Mouse (Mus musculus): ENCODE data around the gene Kcnc2. TPM values are rescaled to one million over a fixed set of nuclear protein-coding genes. Genes with fewer than 3 reads are reported as not detected.
A peak's percentile ranks its signal among the peaks of the same experiment; 100 is the strongest.
"Not testable (repeated sequence)": the region's sequence is repeated elsewhere in the genome, so short reads cannot be mapped to it uniquely, and the experiment has no call there.

The Kcnc2 gene
- polyA plus RNA-seq (2016; fragmentation: Nextera tagmentation; extraction: Ambion mirVana) = 0.07 TPM in 1 of 2 replicates, not detected in the other

DNA sequence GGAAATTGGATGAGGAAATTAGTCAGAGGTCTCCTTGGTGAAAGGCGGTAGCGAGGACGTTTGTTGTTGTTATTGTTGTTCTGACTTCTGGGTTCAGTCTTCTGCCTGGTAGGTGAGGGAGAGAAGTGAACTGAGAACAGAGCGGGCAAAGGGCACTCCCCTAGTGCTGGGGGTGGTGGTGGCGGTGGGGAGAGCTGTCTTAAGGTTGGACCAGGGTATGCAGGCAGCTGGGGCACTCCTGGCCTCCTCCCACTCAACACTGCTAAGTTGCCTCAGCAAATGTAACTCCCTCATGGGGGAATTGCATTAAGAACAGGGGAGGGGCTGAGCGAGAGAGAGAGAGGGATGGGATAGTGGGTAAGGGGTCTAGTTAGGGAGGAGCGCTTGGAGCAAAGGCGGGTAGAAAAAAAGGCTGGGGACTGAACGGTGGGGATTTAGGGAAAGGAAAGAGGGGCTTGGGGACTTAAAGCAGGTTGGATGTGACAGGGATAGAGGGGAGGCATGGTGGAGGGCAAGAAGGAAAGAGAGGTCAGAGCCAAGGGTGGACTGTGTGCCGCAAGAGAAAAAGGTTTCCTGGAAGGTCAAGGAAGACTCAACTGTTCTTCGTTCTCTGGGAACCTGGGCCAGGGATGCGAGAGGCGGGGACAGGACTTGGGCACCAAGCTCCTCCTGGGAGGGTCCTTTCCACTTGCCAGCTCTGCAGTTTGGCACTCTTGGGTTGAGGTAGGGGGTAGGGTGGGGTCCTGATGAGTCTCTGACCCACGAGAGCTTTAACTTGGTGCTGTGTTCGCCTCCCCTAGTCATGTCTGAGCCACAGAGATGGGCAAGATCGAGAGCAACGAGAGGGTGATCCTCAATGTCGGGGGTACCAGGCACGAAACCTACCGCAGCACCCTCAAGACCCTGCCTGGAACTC lies at the start of gene Kcnc2:
TSS of gene Kcnc2 (plus strand) at position 235 of the 916 bp plus-strand sequence.
- Histone ChIP-seq H3K9me3 (replicated peaks) (no peaks in the 10 kb centered on the region), H3K27me3 (replicated peaks) (peaks cover 52% of the 10 kb centered on the region), H3K4me1 (no peaks in the 10 kb centered on the region), H3K4me3 (peak within 1 kb of the TSS; percentile 35), H3K36me3 (no peaks in the 10 kb centered on the region), H3K27ac (no peak within 1 kb of the TSS), H3K9ac (no peak within 1 kb of the TSS), H3K4me2 (peak within 1 kb of the TSS; percentile 62)
- peak; percentile 35; the same call in 1 of the 2 replicates for ATAC-seq
- WGBS (ENCODE audit: insufficient replicate concordance) = 4% methylated on average over 20 of the region's 20 CpGs

DNA sequence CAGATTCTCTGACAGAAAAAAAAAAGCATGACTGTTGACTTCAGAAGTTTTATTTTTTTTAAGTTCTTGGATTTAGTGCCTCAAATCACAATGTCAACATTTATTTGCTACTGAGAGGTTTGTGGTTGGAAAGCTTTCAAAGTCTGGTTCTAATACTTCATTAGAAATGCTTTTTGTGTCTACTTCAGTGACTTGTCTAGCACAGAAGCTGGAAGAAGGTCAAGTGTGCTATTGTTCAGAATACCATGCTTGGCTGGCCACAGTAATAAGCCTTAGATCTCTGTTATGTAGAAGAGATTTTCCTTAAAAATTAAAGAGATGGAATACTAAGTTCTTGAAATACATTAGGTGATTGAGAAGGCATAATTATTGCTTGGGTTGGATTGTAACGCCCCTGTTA lies 43.8 kb upstream of the Kcnc2 start:
- no peaks in the 10 kb centered on the region for H3K27me3 ChIP-seq (replicated peaks)
- no peak overlapping the region for H3K4me2 ChIP-seq
- WGBS (ENCODE audit: insufficient replicate concordance) = 42% methylated on average over 1 of the region's 1 CpGs
- H3K9ac ChIP-seq = no peak overlapping the region
- H3K36me3 ChIP-seq = no peaks in the 10 kb centered on the region
- no peaks in the 10 kb centered on the region for H3K9me3 ChIP-seq (replicated peaks)
- no peak for ATAC-seq
- H3K4me3 ChIP-seq = no peak overlapping the region
- H3K27ac ChIP-seq = no peak overlapping the region
- H3K4me1 ChIP-seq = no peaks in the 10 kb centered on the region

DNA sequence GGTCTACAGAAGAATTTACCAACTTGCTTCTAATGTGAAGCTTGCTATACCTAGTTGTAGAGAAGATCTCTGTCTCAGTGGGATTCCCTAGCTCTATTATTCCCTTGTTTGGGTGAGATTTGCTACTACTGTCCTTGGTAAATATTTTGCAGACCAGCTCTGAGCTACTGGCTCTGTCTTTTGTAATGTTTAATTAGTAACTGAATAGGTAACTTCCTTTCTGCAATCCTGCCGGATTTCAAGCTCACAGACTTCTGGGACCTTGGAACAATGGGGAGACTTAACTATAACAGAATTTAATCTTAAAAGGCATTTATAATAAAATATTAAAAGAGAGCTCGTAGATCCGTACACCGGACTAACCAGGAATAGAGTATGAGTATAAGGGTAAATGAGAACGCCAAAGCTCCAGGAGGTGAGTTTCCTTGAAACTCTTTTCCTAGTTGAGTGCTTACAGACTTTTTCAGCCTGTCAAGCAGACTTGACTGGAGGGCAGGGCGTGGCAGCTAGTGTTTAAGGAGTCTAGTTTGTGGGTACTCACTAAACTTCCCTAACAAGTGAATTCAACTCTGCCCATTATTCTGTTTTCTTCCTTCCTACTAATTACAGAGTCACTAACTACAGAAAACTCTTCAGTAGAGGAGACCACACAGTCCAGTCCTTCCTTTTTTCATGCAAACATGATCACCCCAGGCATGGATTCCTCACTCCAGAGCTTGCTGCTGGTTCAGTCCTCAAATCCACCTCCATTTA lies 41.7 kb upstream of the Kcnc2 start:
- H3K27ac ChIP-seq; H3K36me3 ChIP-seq; H3K9ac ChIP-seq; ATAC-seq; H3K27me3 ChIP-seq (replicated peaks); H3K4me3 ChIP-seq; H3K9me3 ChIP-seq (replicated peaks); H3K4me1 ChIP-seq; H3K4me2 ChIP-seq: not testable (repeated sequence)
- WGBS (ENCODE audit: insufficient replicate concordance) = 56% methylated on average over 6 of the region's 6 CpGs

DNA sequence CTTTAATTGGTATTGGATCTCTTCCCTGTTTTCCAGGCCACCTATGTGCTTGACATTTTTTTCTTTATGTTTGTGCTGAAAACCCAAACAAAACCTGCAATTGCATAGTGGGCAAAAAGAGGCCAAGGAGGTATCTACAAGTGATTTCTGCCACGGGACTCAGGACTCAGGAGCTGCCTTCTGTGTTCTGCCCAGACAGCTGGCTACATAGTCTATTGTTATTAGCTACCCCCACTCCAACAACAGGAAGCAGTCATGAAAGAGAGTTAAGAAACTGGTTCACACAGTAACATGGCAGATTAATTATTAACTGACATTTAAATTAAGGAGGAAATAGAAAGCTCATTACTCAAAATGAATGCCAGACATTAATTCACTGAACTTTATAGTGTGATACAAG lies 38.2 kb upstream of the Kcnc2 start:
- H3K27me3 ChIP-seq (replicated peaks); H3K9ac ChIP-seq: not testable (repeated sequence)
- WGBS (ENCODE audit: insufficient replicate concordance) = 21% methylated on average over 1 of the region's 1 CpGs

DNA sequence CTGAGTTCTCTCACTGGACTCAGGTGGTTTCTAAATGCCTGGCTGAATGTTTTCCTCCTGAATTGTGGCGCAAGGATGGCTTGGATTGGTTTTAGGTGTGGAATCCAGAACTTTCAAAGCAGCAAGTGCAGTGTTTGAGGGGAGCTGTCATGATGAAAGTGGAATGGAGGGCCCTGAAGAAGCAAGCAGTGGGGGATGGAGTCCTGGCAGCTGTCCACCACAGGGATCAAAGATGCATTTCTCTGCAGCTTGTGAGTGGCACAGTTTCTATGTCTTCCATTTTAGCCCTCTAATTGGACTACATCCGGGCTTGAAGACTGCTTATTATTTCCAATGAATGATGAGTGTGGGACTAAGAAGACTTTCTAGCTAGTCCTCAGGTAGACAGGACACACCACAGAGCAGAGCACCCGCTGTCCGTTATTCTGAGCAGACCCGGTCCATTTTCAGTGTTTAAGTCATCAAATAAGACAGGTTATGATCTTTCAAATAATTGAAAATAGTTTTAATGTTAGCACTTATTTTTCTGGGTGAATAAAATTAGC lies 35.5 kb upstream of the Kcnc2 start:
- not testable (repeated sequence) for H3K36me3 ChIP-seq; H3K27me3 ChIP-seq (replicated peaks); ATAC-seq; H3K4me2 ChIP-seq; H3K4me3 ChIP-seq; H3K9me3 ChIP-seq (replicated peaks); H3K4me1 ChIP-seq; H3K27ac ChIP-seq; H3K9ac ChIP-seq
- 75% methylated on average over 5 of the region's 5 CpGs for WGBS (ENCODE audit: insufficient replicate concordance)

More for the DNA sequence above, 38.2 kb upstream of the Kcnc2 start:
- not testable (repeated sequence) for H3K4me2 ChIP-seq; H3K4me3 ChIP-seq; H3K9me3 ChIP-seq (replicated peaks); H3K27ac ChIP-seq; ATAC-seq; H3K4me1 ChIP-seq; H3K36me3 ChIP-seq

DNA sequence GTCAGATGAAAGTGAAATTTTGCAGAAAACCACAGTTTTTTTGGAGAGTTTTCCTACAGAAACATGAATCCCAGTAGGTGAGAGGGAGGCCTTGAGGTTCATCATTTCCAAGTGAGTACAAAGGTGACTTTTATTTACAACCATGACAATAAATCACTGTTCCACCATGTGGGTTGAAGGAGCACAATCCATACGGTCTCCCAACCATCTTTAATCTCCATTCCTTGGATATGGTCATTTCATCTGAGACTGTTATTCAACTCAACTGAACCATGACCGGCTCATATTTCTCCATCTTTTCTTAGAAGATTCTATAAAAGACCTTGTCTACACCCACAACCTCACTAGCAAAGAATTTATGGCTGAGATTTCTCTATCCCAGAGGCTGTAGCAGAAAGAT lies 22.6 kb upstream of the Kcnc2 start:
- Histone ChIP-seq H3K4me2 (no peak overlapping the region), H3K27me3 (replicated peaks) (no peaks in the 10 kb centered on the region), H3K9me3 (replicated peaks) (no peaks in the 10 kb centered on the region), H3K27ac (no peak overlapping the region), H3K36me3 (no peaks in the 10 kb centered on the region), H3K9ac (no peak overlapping the region), H3K4me3 (no peak overlapping the region), H3K4me1 (no peaks in the 10 kb centered on the region)
- no peak for ATAC-seq
- WGBS (ENCODE audit: insufficient replicate concordance) = 67% methylated on average over 2 of the region's 2 CpGs

DNA sequence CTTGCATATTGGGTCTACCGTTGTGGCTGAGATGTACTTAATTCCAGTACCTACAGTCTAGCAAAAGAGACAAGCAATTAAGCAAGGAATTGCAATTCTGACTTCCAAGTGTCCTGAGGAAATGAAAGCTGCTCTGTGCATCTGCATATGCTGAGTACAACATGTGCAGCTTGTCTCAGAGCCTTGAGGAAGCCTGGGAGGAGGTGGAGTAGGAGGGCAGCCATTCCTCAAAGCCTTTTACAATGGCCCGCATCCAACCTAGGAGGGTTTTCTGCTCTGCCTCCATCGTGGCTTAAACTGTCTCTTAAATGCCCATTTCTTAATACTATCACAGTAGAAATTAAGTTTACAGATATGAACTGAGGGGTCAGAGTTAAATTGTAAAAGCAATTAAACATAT lies 7.5 kb upstream of the Kcnc2 start:
- H3K27ac ChIP-seq = no peak overlapping the region
- no peak for ATAC-seq
- H3K4me3 ChIP-seq = no peak overlapping the region
- H3K27me3 ChIP-seq (replicated peaks) = no peaks in the 10 kb centered on the region; the same call in 1 of the 2 replicates
- no peaks in the 10 kb centered on the region for H3K4me1 ChIP-seq
- no peaks in the 10 kb centered on the region for H3K36me3 ChIP-seq
- H3K9ac ChIP-seq = no peak overlapping the region
- no peak overlapping the region for H3K4me2 ChIP-seq
- no peaks in the 10 kb centered on the region for H3K9me3 ChIP-seq (replicated peaks)
- 72% methylated on average over 3 of the region's 3 CpGs for WGBS (ENCODE audit: insufficient replicate concordance)

DNA sequence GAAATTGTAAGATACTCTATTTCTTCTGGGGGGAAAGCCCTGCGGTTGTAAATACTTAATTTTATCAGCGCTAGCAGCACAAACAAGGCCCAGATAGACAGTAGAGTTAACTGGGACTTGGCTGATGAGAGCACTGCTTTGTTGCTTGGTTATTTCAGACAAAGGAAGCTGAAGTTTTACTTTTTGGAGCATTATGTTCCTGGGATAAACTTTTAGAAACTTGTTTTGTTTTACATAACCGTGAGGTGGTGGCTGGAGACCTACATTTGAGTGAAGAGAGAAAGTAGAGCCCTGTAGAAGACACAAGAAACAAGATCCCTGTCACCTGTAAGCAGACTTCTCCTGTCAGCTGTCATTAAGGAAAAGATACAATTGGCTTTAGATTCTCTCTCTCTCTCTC lies 1.4 kb upstream of the Kcnc2 start:
- H3K27me3 ChIP-seq (replicated peaks) = peaks cover 52% of the 10 kb centered on the region
- H3K4me3 ChIP-seq = no peak overlapping the region
- H3K36me3 ChIP-seq = no peaks in the 10 kb centered on the region
- H3K4me1 ChIP-seq = no peaks in the 10 kb centered on the region
- ATAC-seq = no peak
- no peak overlapping the region; the same call in 1 of the 2 replicates for H3K4me2 ChIP-seq
- H3K9ac ChIP-seq = no peak overlapping the region
- WGBS (ENCODE audit: insufficient replicate concordance) = 57% methylated on average over 3 of the region's 3 CpGs
- no peak overlapping the region for H3K27ac ChIP-seq
- H3K9me3 ChIP-seq (replicated peaks) = no peaks in the 10 kb centered on the region

DNA sequence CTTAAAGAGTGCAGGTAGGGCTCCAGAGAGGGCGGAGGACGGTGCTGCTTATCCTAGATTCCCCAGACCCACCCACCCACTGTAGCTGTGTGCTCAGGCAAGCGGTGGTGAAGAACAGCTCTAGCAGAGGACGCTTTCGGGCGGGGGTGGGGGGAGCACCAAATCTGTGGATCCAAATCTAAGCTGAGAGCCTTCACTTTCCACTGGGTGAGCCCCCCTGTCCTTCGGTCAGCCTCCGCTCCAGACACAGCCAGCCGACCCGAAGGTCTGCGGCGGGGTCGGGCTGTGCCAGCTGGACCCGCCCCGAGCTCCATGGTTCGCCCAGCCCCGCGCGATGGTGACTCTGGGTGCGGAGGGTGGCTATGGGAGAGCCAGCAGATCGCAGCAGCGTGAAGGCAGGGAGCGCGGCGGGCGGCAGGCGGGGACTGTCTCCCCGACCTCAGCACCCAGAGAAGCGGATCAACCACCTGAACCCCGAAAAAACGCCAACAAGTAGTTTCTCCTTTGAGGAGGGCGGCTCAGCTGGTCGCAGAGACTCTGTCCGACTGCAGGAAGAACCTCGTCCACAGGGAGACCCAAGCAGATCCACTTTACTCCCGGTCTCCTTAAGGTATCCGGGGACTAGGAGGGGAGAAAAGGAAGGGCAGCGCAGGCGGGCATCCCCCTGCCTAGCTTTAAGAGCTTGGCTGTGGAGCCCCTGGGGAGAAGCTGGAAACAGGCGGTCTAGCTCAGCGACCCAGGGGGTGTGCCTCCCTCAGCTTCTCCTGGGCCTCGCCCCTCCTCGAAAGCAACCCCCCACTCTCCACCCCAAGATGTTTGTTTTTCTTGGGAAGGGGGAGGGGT lies 761 bp upstream of the Kcnc2 start:
- WGBS (ENCODE audit: insufficient replicate concordance) = 1% methylated on average over 43 of the region's 43 CpGs
- peak overlapping the region; percentile 62 for H3K4me2 ChIP-seq
- H3K36me3 ChIP-seq = no peaks in the 10 kb centered on the region
- no peak overlapping the region for H3K9ac ChIP-seq
- H3K9me3 ChIP-seq (replicated peaks) = no peaks in the 10 kb centered on the region
- no peak for ATAC-seq
- H3K27ac ChIP-seq = no peak overlapping the region
- peak overlapping the region; percentile 35 for H3K4me3 ChIP-seq
- H3K4me1 ChIP-seq = no peaks in the 10 kb centered on the region
- H3K27me3 ChIP-seq (replicated peaks) = peaks cover 52% of the 10 kb centered on the region

DNA sequence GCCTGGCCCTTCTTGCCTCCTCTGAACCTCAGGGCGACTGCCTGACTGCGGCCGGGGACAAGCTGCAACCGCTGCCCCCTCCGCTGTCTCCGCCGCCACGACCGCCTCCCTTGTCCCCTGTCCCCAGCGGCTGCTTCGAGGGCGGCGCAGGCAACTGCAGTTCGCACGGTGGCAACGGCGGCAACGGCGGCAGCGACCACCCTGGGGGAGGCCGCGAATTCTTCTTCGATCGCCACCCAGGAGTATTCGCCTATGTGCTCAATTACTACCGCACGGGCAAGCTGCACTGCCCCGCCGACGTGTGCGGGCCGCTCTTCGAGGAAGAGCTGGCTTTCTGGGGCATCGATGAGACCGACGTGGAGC lies 863 bp downstream of the Kcnc2 start:
- no peaks in the 10 kb centered on the region for H3K9me3 ChIP-seq (replicated peaks)
- H3K9ac ChIP-seq = no peak overlapping the region
- H3K36me3 ChIP-seq = no peaks in the 10 kb centered on the region
- peak overlapping the region; percentile 27 for H3K4me3 ChIP-seq
- H3K27me3 ChIP-seq (replicated peaks) = peaks cover 52% of the 10 kb centered on the region
- no peak overlapping the region for H3K27ac ChIP-seq
- H3K4me2 ChIP-seq = peak overlapping the region; percentile 62
- no peaks in the 10 kb centered on the region for H3K4me1 ChIP-seq
- WGBS (ENCODE audit: insufficient replicate concordance) = 3% methylated on average over 36 of the region's 36 CpGs
- no peak for ATAC-seq

DNA sequence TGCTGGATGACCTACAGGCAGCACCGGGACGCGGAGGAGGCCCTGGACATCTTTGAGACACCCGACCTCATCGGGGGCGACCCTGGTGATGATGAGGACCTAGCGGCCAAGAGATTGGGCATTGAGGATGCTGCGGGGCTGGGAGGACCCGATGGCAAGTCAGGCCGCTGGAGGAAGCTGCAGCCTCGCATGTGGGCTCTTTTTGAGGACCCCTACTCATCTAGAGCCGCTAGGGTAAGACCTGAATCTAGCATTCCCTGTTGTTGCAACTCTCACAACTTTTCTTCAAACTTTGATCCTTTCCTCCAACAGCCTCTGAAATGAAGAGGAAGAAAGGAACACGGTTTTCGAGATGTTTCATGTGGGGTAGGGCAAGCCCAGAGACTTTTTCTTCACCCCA lies 1.2 kb downstream of the Kcnc2 start:
- no peak for ATAC-seq
- no peak overlapping the region for H3K9ac ChIP-seq
- peak overlapping the region; percentile 27; the same call in 1 of the 2 replicates for H3K4me3 ChIP-seq
- no peaks in the 10 kb centered on the region for H3K4me1 ChIP-seq
- peaks cover 52% of the 10 kb centered on the region for H3K27me3 ChIP-seq (replicated peaks)
- peak overlapping the region; percentile 62 for H3K4me2 ChIP-seq
- no peak overlapping the region for H3K27ac ChIP-seq
- 8% methylated on average over 14 of the region's 14 CpGs for WGBS (ENCODE audit: insufficient replicate concordance)
- no peaks in the 10 kb centered on the region for H3K9me3 ChIP-seq (replicated peaks)
- no peaks in the 10 kb centered on the region for H3K36me3 ChIP-seq

All from liver, embryonic 12.5 days (tissue).